Mouse (Mus musculus) kidney, postnatal 0 days (tissue): ENCODE measurements around the gene Cyp2e1. TPM values are rescaled to one million over a fixed set of nuclear protein-coding genes. Genes with fewer than 3 reads are reported as not detected.

ENCODE experiments used
- ATAC-seq: fragments of 200-750 bp; cut with Nextera tagmentation; replicated peaks from 2 replicates; pipeline ENCODE4 v1.8.0; 2017; ENCODE audit warnings: low read depth, moderate number of reproducible peaks, moderate TSS enrichment, moderate library complexity; ENCODE audit not compliant: low FRiP score
- DNase-seq: peaks from one replicate; pipeline ENCODE4 v3.0.0-alpha.2; 2016; ENCODE audit warnings: low spot score
- H3K27ac ChIP-seq: fragments of 300-500 bp; sonication (generic); 2 replicates; pipeline ENCODE4 v1.5.1; 2014; ENCODE audit warnings: mild to moderate bottlenecking
- H3K27me3 ChIP-seq: fragments of 300-500 bp; sonication (generic); 2 replicates; pipeline ENCODE4 v1.6.1; 2014; ENCODE audit warnings: low read length, mixed read lengths; ENCODE audit not compliant: insufficient read depth
- H3K36me3 ChIP-seq: fragments of 300-500 bp; sonication (generic); 2 replicates; pipeline ENCODE4 v1.6.1; 2014; ENCODE audit warnings: low read length, mixed read lengths; ENCODE audit not compliant: insufficient read depth
- H3K4me1 ChIP-seq: fragments of 300-500 bp; sonication (generic); replicated peaks from 2 replicates; pipeline ENCODE4 v1.6.1; 2014; ENCODE audit warnings: antibody characterized with exemption, low read length, mixed read lengths; ENCODE audit not compliant: insufficient read depth
- H3K4me2 ChIP-seq: fragments of 300-500 bp; sonication (generic); 2 replicates; pipeline ENCODE4 v1.6.1; 2014; ENCODE audit warnings: mild to moderate bottlenecking, low read length, moderate library complexity, mixed read lengths
- H3K4me3 ChIP-seq: fragments of 300-500 bp; sonication (generic); replicated peaks from 2 replicates; pipeline ENCODE4 v1.5.1; 2014; ENCODE audit warnings: low read depth, low read length
- H3K9ac ChIP-seq: fragments of 300-500 bp; sonication (generic); 2 replicates; pipeline ENCODE4 v1.6.1; 2014; ENCODE audit warnings: low read depth, low read length
- H3K9me3 ChIP-seq: fragments of 300-500 bp; sonication (generic); replicated peaks from 2 replicates; pipeline ENCODE4 v1.6.1; 2016; ENCODE audit warnings: low read length, inconsistent platforms, mixed read lengths
- CTCF ChIP-seq: IDR thresholded peaks from 2 replicates; pipeline ENCODE4 v1.5.1; 2016; ENCODE audit warnings: antibody characterized with exemption, low read depth, mild to moderate bottlenecking, moderate library complexity
- WGBS: fragments of 180-500 bp; shearing (Covaris S2); extraction: QIAGEN DNeasy Blood & Tissue Kit; methylation state at CpG from one replicate; pipeline ENCODE4 v1.1.7; 2014; 5-methylcytosine and 5-hydroxymethylcytosine counted together
- polyA plus RNA-seq: library from polyadenylated mRNA; unstranded; fragments of >200 nt; fragmentation: Nextera tagmentation; extraction: Ambion mirVana; gene quantifications from 2 replicates; pipeline ENCODE4 v1.2.1, GENCODE M21; 2015

Cyp2e1 gene
- polyA plus RNA-seq, 1 experiment from 2014 or later: 4.4 TPM

DNA sequence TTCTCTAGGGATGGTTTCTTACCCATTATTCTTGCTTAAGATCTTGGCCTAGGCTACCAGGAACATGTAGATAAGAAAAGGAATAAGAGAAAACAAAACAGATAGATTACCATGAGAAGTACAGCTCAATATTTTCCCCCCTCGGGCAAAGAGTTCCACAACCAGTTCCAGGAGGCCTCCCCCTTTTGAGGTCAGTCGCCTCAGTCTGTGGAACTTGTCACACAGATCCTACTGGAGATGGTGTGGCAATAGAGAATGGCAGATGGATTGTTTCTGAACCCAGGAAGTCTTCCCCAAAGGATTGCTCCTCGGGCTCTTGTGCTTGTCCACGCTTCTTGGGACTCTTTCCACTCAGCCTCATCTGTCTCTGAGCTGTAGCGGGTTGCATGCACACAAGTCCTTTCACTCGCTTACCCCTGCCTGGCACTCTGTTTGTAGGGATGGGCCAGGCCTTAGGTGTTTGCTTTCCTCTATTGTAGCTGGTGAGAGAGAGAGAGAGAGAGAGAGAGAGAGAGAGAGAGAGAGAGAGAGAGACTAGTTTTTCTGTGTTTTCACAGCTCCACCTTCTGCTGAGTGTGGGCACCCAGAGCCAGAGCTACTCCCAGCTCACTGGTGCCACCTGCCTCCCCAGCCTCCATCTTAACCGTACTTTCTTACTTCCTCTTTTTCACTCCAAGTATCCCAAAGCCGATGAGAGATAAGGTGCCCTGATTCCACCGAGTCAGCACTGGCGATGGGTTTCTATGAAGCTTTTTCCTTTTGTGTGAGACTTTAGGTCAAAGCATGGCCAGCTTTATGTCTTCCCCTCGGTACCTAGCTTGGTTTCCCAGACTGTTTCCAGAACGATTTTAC lies 2.6 kb downstream of the Cyp2e1 start:
- no peak for DNase-seq
- no peak for TF ChIP-seq CTCF
- no peak for ATAC-seq
- Histone ChIP-seq H3K4me3 (no peak overlapping the region), H3K4me1 (no peaks in the 10 kb centered on the region), H3K9ac (no peak overlapping the region), H3K9me3 (no peaks in the 10 kb centered on the region), H3K27me3 (no peaks in the 10 kb centered on the region), H3K36me3 (no peaks in the 10 kb centered on the region), H3K27ac (no peak overlapping the region), H3K4me2 (no peak overlapping the region)
- WGBS: 76% methylated on average over 12 of the region's 12 CpGs

DNA sequence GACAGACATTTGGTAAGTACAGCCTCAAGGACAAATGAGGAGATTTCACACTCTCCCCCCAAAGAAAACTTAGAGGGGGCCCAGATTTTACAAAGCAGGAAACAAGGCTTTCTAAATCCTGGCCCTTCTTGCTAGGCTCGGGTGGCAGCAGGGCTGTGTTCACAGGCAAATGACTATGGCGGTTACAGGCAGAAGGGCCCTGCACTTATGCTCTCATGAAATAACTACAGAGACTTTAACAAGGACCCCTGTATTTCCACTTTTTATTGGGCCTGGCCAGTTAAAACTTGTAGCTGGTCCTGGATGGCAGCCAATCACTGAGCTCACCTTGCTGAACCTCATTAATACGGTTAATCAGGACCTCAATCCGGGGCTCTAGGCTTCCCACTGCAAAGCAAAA lies 17.0 kb downstream of the Cyp2e1 start:
- ATAC-seq: no peak
- no peak overlapping the region for H3K4me3 ChIP-seq
- 70% methylated on average over 4 of the region's 4 CpGs for WGBS
- no peak overlapping the region for H3K9ac ChIP-seq
- TF ChIP-seq CTCF: no peak
- H3K27ac ChIP-seq: no peak overlapping the region
- no peaks in the 10 kb centered on the region for H3K4me1 ChIP-seq
- no peaks in the 10 kb centered on the region for H3K36me3 ChIP-seq
- DNase-seq: no peak
- no peaks in the 10 kb centered on the region for H3K9me3 ChIP-seq
- no peaks in the 10 kb centered on the region for H3K27me3 ChIP-seq
- no peak overlapping the region for H3K4me2 ChIP-seq

DNA sequence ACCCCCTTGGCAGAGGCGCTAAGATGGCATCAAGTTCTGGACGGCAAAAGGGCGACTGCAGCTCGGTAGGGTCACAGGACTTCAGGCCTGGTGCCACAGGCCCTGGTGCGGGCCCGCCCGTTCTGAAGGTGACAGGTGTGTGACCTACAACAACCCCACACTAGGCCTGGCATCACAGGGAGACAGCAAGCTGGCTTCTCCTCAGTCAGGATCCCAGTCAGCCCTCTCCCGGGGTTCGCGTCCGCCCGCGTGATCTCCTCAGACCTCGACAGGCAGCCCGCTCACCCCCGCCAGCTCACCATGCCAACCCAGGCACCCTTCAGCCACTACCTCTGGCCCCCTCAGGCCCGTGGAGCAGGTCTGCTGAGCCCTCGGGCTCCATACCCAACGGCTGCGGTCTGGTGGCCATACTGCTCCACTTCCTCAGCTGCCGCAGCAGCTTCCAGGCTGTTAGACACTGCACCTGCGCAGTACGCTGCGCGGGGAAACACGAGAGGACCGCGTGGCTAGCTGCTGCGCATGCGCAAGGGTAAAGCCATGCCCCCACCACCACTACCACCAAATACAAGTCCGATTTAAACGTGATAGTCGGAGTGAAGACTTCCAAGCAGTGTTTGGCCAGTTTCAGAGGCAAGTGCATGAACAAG lies 24.0 kb downstream of the Cyp2e1 start, which contains the start of gene Syce1:
Gene Syce1, minus strand, starts transcription at position 447 of the 647 bp plus-strand sequence.
- H3K4me2 ChIP-seq: no peak within 1 kb of the TSS
- no peaks in the 10 kb centered on the region for H3K36me3 ChIP-seq
- no peak within 1 kb of the TSS for H3K4me3 ChIP-seq
- H3K27me3 ChIP-seq: no peaks in the 10 kb centered on the region
- no peaks in the 10 kb centered on the region for H3K9me3 ChIP-seq
- H3K4me1 ChIP-seq: no peaks in the 10 kb centered on the region
- 84% methylated on average over 33 of the region's 33 CpGs for WGBS
- no peak within 1 kb of the TSS for H3K27ac ChIP-seq
- no peak within 1 kb of the TSS for H3K9ac ChIP-seq
- TF ChIP-seq CTCF: no peak
- ATAC-seq: no peak
- DNase-seq: no peak

DNA sequence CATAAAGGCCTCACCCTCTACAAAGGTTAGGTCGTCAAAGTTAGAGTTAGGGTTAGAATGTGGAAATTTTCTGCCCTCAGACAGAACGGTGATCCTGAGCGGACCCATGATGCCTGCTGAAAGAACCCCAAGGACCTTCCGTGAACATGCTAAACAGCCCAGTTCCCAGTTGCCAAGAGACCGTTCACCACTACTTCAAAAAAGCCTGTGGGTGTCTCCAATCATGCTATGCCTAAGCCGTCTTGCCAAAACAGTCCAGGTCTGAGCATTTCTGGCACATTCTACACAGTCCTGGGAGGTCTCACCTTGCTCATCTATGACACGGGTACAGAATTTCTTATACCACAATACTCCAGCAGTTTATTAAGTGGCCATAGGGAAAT lies 24.5 kb downstream of the Cyp2e1 start:
- no peak overlapping the region for H3K9ac ChIP-seq
- H3K9me3 ChIP-seq: no peaks in the 10 kb centered on the region
- H3K36me3 ChIP-seq: no peaks in the 10 kb centered on the region
- no peak overlapping the region for H3K4me2 ChIP-seq
- no peak for DNase-seq
- no peaks in the 10 kb centered on the region for H3K4me1 ChIP-seq
- no peak overlapping the region for H3K27ac ChIP-seq
- no peak for ATAC-seq
- TF ChIP-seq CTCF: no peak
- no peaks in the 10 kb centered on the region for H3K27me3 ChIP-seq
- WGBS: 86% methylated on average over 7 of the region's 7 CpGs
- H3K4me3 ChIP-seq: no peak overlapping the region

DNA sequence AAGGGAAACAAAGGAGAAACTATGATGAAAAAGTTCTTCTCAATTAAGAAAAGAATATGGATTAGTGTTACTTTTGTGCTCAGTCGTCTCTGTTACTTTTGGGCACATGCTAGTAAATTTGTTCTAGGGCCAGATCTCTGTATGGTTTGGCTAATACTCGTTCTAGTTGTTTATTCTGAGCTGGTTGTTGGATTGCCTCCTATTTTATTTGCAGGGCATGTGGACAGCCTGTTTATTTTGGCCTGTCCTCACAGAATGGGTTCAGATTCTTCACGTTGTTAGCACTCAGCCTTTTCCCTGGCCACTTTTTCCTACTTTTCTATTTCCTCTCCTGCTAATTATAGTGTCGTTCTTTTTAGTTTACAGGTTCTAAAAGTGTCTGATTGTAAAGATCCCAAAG lies 30.0 kb downstream of the Cyp2e1 start:
- TF ChIP-seq CTCF: no peak
- Histone ChIP-seq H3K27ac (no peak overlapping the region), H3K36me3 (no peaks in the 10 kb centered on the region), H3K9ac (no peak overlapping the region), H3K4me2 (no peak overlapping the region), H3K27me3 (no peaks in the 10 kb centered on the region), H3K4me1 (no peaks in the 10 kb centered on the region), H3K9me3 (no peaks in the 10 kb centered on the region), H3K4me3 (no peak overlapping the region)
- DNase-seq: no peak
- no peak for ATAC-seq
- 53% methylated on average over 4 of the region's 4 CpGs for WGBS

DNA sequence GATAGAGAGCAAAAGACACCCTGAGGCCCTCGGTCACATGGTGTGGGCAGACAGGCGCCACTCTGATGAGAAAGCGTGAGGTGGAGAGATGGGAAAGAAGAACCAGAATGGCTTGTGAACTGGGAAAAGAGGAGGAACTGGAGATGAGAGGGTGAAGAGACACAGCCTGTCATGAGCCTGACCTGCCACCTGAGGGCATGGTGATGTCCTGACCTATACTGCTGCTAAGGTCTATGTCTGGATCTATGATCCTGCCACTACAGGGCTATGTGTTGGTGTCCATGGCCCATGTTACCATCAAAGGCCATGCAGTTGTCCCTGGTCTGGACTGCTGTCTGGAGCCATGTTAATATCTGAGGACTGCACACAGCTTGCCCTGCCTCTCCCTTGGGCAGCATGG lies 34.1 kb downstream of the Cyp2e1 start:
- ATAC-seq (no peak; the same call in 1 of the 2 replicates), DNase-seq (no peak)
- 92% methylated on average over 3 of the region's 3 CpGs for WGBS

More for the DNA sequence above, 34.1 kb downstream of the Cyp2e1 start:
- TF ChIP-seq CTCF: no peak
- Histone ChIP-seq H3K4me1 (no peaks in the 10 kb centered on the region), H3K4me2 (no peak overlapping the region), H3K9me3 (no peaks in the 10 kb centered on the region), H3K9ac (no peak overlapping the region), H3K4me3 (no peak overlapping the region), H3K36me3 (no peaks in the 10 kb centered on the region), H3K27ac (no peak overlapping the region), H3K27me3 (no peaks in the 10 kb centered on the region)
